Mouse (Mus musculus) cortical plate, adult 2 months (tissue): Measurements from ENCODE around the gene Scrt2. TPM values are rescaled to one million over a fixed set of nuclear protein-coding genes. Genes with fewer than 3 reads are reported as not detected.

Experiments
- H3K27ac ChIP-seq: fragments of 200-500 bp; 2 replicates; pipeline ENCODE4 v1.5.1; 2012; ENCODE audit warnings: low read length, control low read depth, inconsistent platforms; ENCODE audit not compliant: insufficient read depth
- H3K4me1 ChIP-seq: fragments of 200-500 bp; 2 replicates; pipeline ENCODE4 v1.6.1; 2011; ENCODE audit warnings: low read length; ENCODE audit not compliant: control insufficient read depth, insufficient read depth
- H3K4me3 ChIP-seq: fragments of 200-500 bp; 2 replicates; pipeline ENCODE4 v1.5.1; 2011; ENCODE audit warnings: mild to moderate bottlenecking, low read length, control low read depth; ENCODE audit not compliant: insufficient read depth
- CTCF ChIP-seq: fragments of 200-500 bp; IDR thresholded peaks from 2 replicates; pipeline ENCODE4 v1.5.1; 2011; ENCODE audit warnings: mild to moderate bottlenecking, control low read depth, low read length; ENCODE audit not compliant: insufficient read depth; ENCODE audit errors: extremely low read depth
- POLR2A ChIP-seq: fragments of 200-500 bp; IDR thresholded peaks from 2 replicates; pipeline ENCODE4 v1.6.1; 2011; ENCODE audit warnings: mild to moderate bottlenecking, low read length, control low read depth; ENCODE audit not compliant: insufficient read depth; ENCODE audit errors: extremely low read depth
- polyA plus RNA-seq: library from polyadenylated mRNA; depleted of rRNA; stranded (reverse); fragments of >200 nt; gene quantifications from 2 replicates; pipeline ENCODE4 v1.2.3, GENCODE M21; 2012

Scrt2 gene
- polyA plus RNA-seq, 1 experiment = 12.1 TPM

DNA sequence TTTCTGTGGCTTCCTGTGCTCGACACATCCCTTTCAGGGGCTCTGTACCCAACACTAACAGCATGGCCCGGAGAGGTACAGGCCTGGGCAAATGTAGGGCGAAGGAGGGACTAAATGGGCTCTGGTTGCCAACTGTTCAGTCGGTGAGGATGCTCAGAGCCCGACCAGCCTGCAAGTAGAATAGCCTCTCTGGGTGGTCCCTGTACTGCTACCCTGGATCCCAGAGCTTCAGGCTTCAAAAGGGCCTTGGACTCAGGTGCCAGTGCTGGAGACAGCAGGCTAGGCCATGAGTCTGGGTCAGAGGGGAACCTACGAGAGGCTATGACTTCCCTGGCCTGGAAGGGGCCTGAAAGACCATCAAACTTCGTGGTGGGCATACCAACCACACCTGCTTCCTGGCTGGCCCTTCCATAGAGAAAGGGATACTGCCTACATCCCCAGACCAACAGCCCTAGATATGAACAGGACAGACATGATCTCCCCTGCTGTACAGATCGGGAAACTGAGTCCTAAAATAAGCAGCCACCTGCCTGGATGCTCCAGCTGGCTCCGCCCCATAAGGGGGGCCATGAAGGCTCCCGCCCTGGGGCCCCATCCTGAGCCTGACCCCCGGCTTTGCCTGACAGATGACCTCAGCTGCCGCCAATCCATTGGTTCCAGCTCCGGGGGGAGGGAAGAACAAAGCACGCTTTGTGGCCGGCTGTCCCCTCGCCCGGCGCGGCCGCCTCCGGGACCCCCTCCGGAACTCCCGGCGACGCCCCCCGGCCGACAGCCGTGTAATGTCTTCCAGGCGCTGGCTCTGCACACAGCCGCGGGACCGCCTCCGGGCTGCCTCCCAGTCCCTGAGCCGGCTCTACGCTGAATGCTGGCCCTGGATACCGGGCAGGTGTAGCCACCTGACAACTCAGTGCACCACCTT, 33.0 kb downstream of the Scrt2 start:
- H3K4me3 ChIP-seq = no peak overlapping the region
- TF ChIP-seq CTCF = no peak
- no peak for TF ChIP-seq POLR2A

DNA sequence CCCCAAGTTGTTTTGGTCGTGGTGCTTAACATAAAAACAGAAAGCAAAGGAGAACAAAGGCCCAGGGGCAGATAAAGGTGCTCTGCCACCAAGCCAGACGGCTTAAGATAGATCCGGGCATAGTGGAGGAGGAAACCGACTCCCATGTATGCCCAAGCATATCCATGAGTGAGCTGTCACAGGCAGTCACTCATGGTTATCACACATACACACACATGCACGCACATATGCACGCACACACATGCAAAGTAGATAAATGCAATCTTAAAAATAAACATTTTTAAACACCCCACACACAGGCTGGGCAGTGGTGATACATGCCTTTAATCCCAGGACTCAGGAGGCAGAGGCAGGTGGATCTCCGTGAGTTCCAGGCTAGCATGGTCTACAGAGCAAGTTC, 36.4 kb downstream of the Scrt2 start:
- no peak for TF ChIP-seq CTCF
- no peak for TF ChIP-seq POLR2A
- no peaks in the 10 kb centered on the region for H3K4me1 ChIP-seq
- no peak overlapping the region for H3K4me3 ChIP-seq
- no peak overlapping the region for H3K27ac ChIP-seq

More for the DNA sequence above, 33.0 kb downstream of the Scrt2 start:
- H3K27ac ChIP-seq = no peak overlapping the region
- H3K4me1 ChIP-seq = no peaks in the 10 kb centered on the region

DNA sequence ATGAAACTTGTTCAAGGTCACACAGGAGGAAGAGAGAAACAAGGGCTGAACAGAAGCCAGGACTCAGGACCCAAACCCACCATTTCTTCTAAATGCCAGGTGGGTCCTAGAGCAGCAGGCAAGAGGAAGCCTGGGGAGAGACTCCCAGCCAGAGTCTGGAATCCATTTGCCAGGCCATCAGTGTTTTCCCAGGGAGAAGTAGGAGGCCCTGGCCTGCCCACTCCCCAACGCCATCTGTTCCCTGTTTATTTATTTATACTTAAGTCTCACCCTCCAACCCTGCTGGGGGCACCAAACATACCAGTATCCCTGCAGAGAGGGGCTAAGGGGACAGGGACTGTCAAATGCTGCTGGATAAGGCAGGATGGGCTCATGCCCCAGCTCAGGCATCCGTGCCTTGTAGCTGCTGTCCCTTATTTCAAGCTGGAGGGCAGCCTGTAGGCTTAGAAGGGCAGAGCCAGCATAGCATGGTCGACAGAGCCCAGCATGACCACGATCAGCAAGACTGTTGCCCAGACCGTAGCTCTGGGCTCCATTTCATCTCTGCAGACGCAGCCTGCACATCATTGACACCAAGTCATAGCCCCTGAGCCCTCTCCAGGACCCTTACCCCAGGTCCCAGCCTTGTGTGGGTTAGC, 38.0 kb downstream of the Scrt2 start:
- H3K4me3 ChIP-seq = no peak overlapping the region
- no peak overlapping the region for H3K27ac ChIP-seq
- peaks cover 2% of the 10 kb centered on the region; the same call in 1 of the 2 replicates for H3K4me1 ChIP-seq
- TF ChIP-seq CTCF (no peak), POLR2A (no peak)

DNA sequence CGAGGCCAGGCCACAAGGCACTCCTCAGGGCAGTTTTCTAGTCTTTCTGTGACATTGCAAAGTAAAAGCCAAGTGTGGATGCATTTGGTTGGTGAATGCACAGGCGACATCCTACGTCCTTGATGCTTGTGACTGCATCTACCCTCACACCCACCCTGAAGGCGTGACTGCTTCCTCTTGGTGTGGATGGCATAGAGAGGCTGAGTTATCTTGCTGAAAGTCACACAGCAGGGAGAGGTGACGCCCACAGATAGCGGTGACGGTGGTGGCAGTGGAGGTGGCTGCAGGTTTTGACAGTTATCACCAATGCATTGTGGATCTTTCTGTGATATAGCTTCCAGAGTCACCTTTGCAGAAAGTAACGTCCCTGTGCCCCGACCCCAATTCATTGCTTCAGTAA, 41.6 kb downstream of the Scrt2 start:
- H3K27ac ChIP-seq = no peak overlapping the region
- no peak for TF ChIP-seq POLR2A
- TF ChIP-seq CTCF = no peak
- peaks cover 2% of the 10 kb centered on the region; the same call in 1 of the 2 replicates for H3K4me1 ChIP-seq
- no peak overlapping the region for H3K4me3 ChIP-seq

DNA sequence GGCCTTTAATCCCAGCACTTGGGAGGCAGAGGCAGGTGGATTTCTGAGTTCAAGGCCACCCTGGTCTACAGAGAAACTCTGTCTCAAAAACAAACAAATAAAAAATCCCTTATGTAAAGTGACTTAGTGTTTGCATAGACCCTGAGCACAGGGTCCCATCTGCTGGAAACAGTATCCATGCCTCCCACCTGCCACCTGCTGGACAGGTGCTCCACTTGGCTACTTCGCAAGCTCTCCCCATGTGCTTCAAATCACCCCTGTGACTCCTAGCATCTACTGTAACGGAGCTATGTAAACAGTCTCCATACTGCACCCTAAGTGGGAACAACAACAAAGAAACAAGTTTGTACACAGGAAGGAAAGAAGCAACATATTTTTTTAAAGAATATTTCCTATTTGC, 47.3 kb downstream of the Scrt2 start:
- Histone ChIP-seq H3K4me1 (no peaks in the 10 kb centered on the region), H3K27ac (no peak overlapping the region), H3K4me3 (no peak overlapping the region)
- TF ChIP-seq CTCF = no peak
- no peak for TF ChIP-seq POLR2A

DNA sequence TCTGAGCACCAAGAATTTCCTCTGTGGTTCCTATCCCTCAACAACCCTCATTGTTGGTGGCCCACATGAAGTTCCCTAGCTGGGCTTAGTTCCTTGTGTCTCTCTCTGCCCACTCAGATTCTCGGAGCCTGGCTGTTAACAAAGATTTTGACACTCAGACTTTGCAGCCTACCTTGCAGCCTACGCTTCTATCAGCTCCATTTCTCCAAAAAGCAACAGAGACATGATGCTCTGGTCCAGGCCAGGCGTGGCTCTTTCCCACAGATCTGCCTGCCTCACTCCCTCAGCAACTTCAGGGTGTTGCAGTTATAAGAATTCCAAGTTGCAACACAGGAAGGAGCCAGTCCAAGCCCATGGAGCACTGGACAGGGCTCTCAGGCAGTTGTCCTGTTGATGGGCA, 48.4 kb downstream of the Scrt2 start:
- Histone ChIP-seq H3K4me1 (no peaks in the 10 kb centered on the region), H3K27ac (no peak overlapping the region), H3K4me3 (no peak overlapping the region)
- TF ChIP-seq CTCF (no peak), POLR2A (no peak)

DNA sequence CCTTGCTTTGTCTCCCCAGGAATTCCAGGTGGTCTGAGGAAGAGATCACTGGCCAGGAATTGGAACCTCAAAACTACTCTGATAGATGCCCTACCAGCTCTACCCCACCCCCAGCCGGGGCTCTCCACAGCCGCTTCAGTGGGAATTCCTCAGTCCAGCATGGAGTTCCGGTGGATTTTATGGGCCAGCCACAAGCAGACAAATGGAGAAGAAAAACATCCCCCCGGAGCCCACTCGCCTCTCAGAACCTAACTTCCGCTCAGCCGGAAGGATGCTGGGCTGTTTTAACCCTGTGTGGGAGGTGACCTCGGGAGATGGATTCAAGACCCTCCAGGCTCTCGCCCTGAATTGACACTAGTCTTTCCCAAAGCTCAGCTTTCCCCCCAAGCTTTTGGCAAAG, 50.7 kb downstream of the Scrt2 start:
- Histone ChIP-seq H3K27ac (no peak overlapping the region), H3K4me1 (no peaks in the 10 kb centered on the region), H3K4me3 (no peak overlapping the region)
- TF ChIP-seq POLR2A (no peak), CTCF (no peak)

DNA sequence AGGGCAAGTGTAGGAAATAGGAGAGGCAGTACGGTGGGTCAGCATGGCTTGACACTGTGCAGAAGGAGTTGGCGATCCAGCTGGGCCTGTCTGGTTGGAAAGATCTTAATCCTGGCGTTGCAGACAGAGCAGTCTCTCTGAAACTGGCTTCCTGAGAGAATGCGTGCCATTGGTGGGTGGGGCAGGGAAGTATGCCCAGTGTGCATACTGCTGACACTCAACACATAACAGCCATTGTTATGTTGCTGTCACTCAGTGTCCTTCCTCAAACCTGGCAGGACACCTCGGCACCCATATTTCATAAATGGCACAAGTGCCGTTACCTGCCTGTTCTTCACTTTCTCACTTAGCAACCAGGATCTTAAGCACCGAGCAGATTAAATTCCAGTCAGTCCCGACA, 51.4 kb downstream of the Scrt2 start:
- TF ChIP-seq POLR2A = no peak
- no peak for TF ChIP-seq CTCF
- Histone ChIP-seq H3K4me1 (no peaks in the 10 kb centered on the region), H3K4me3 (no peak overlapping the region), H3K27ac (no peak overlapping the region)

DNA sequence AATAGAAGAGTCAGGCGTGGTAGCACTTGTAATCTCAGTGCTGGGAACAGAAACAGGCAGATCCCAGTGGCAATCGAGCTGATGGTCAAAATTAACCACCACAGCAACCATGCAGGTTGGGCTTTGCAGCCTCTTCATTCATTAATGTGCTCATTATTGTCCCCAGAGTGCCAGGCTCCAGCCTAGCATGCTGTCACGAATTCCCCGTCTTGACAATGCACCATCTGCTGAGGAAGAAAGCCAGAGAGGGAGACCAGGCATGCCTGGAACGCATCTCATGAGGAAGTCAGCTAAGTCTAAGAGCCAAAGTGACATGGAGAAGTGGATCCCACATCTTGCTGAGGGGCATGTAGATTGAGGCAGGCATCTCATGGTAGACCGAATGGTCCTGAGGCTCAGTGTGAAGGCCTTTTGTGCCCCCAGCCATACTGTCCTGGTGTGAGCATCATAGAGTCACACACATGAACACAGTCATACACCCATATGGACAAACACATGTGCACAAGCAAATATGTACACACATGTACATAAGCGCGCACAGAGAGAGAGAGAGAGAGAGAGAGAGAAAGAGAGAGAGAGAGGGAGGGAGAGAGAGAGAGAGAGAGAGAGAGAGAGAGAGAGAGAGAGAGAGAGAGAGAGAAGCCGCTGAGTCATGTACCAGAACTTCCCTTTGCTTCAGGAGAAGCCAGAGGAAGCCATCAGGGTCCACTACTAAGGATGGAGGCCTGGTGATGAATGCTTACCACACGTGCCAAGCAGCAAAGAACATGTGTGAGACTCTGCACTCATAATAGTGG, 58.1 kb downstream of the Scrt2 start:
- H3K4me1 ChIP-seq = peaks cover 3% of the 10 kb centered on the region
- TF ChIP-seq CTCF (no peak), POLR2A (no peak)
- H3K27ac ChIP-seq = no peak overlapping the region
- H3K4me3 ChIP-seq = no peak overlapping the region

DNA sequence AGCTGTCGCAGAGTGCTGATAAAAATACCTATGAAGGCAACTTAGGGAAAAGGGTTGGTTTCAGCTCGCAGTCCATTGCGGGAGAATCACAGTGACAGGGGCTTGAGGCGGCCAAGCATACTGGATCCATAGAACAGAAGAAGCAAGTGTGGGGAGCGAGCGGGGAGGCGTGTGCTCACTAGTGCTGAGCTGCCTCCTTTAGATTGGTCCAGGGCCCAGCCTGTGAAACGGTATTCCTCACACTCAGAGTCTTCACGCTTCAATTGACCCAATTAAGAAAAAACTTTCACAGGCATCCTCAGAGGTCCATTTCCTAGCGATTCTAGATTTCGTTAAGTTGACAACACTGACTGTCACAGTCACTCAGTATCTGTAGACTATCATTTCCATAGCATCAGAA, 59.6 kb downstream of the Scrt2 start:
- Histone ChIP-seq H3K4me1 (peaks cover 3% of the 10 kb centered on the region), H3K27ac (no peak overlapping the region), H3K4me3 (no peak overlapping the region)
- TF ChIP-seq POLR2A (no peak), CTCF (no peak)
